Mouse (Mus musculus): ENCODE data around the gene Fam241b. TPM values are rescaled to one million over a fixed set of nuclear protein-coding genes. Genes with fewer than 3 reads are reported as not detected.

Fam241b gene
- total and polyA plus RNA-seq, 3 experiments = 11.2 to 19.0 TPM; not detected in 1

- no peak overlapping the region for H3K27ac ChIP-seq (ENCODE audit: control insufficient read depth, low read depth, low read length)
- H3K9me3 ChIP-seq (replicated peaks; ENCODE audit: insufficient read depth, low read length) = no peaks in the 10 kb centered on the region
- H3K36me3 ChIP-seq (ENCODE audit: control insufficient read depth in 1 of 2, insufficient read depth in 2 of 2, low read length in 2 of 2) = no peaks in the 10 kb centered on the region
- H3K4me3 ChIP-seq (ENCODE audit: control insufficient read depth in 1 of 2, insufficient read depth in 1 of 2, low read depth in 2 of 2, low read length in 2 of 2) = no peak overlapping the region
- H3K4me1 ChIP-seq (ENCODE audit: control insufficient read depth in 1 of 2, insufficient read depth in 2 of 2, low read length in 2 of 2) = no peaks in the 10 kb centered on the region
- H3K9ac ChIP-seq (ENCODE audit: control insufficient read depth, low read depth, low read length, poor library complexity, severe bottlenecking) = no peak overlapping the region
- TF ChIP-seq USF2 (IDR thresholded peaks at IDR 0.05; ENCODE audit: borderline replicate concordance in 1 of 2, insufficient read depth in 1 of 2, low read depth in 1 of 2, low read length in 2 of 2) (no peak), MXI1 (IDR thresholded peaks at IDR 0.05; ENCODE audit: low read depth, low read length) (no peak), CTCF (IDR thresholded peaks at IDR 0.05 in 2 of 3, conservative IDR thresholded peaks at IDR 0.05 in 1 of 3; ENCODE audit: control insufficient read depth in 1 of 3, insufficient read depth in 1 of 3, low read depth in 2 of 3, low read length in 3 of 3, poor library complexity in 1 of 3, severe bottlenecking in 1 of 3) (no peak), TCF12 (IDR thresholded peaks at IDR 0.05; ENCODE audit: low read depth, low read length) (no peak), MAFK (IDR thresholded peaks at IDR 0.05; ENCODE audit: borderline replicate concordance, low read depth, low read length) (no peak), E2F4 (IDR thresholded peaks at IDR 0.05; ENCODE audit: borderline replicate concordance, low read depth, low read length) (no peak), MYC (IDR thresholded peaks at IDR 0.05; ENCODE audit: low read depth, low read length) (no peak), NELFE (IDR thresholded peaks at IDR 0.05; ENCODE audit: low read depth, low read length) (no peak), UBTF (IDR thresholded peaks at IDR 0.05; ENCODE audit: borderline replicate concordance, insufficient read depth, low read depth, low read length) (no peak), TAL1 (IDR thresholded peaks at IDR 0.05; ENCODE audit: low read length) (no peak), KAT2A (conservative IDR thresholded peaks at IDR 0.05; ENCODE audit: low read depth, low read length) (no peak), GATA1 (IDR thresholded peaks at IDR 0.05; ENCODE audit: low read depth, low read length) (no peak), USF1 (IDR thresholded peaks at IDR 0.05; ENCODE audit: low read depth, low read length) (no peak), POLR2AphosphoS5 (IDR thresholded peaks at IDR 0.05; ENCODE audit: borderline replicate concordance, low read depth, low read length) (no peak), TBP (IDR thresholded peaks at IDR 0.05; ENCODE audit: low read depth, low read length) (no peak), POLR2AphosphoS2 (IDR thresholded peaks at IDR 0.05; ENCODE audit: low read length) (no peak), MEF2A (IDR thresholded peaks at IDR 0.05; ENCODE audit: extremely low read depth, insufficient replicate concordance, low read depth, low read length, poor library complexity, severe bottlenecking) (no peak), MAX (IDR thresholded peaks at IDR 0.05; ENCODE audit: low read length) (no peak), ETS1 (IDR thresholded peaks at IDR 0.05; ENCODE audit: low read depth, low read length) (no peak)
- H3K79me2 ChIP-seq (ENCODE audit: control insufficient read depth, insufficient read depth, low read length, poor library complexity) = no peaks in the 10 kb centered on the region
- DNase-seq (ENCODE audit: low read depth, low spot score) = no peak
- no peaks in the 10 kb centered on the region for H3K27me3 ChIP-seq (ENCODE audit: control insufficient read depth in 1 of 2, insufficient read depth in 2 of 2, low read length in 2 of 2)
Measured at GRCm38 (mm10) chr10:62179944-62180343, 36.2 kb upstream of the Fam241b start.

- H3K9ac ChIP-seq (ENCODE audit: control insufficient read depth, low read depth, low read length, poor library complexity, severe bottlenecking) = no peak overlapping the region
- H3K4me3 ChIP-seq (ENCODE audit: control insufficient read depth in 1 of 2, insufficient read depth in 1 of 2, low read depth in 2 of 2, low read length in 2 of 2) = no peak overlapping the region
- no peaks in the 10 kb centered on the region for H3K4me1 ChIP-seq (ENCODE audit: control insufficient read depth in 1 of 2, insufficient read depth in 2 of 2, low read length in 2 of 2)
- no peaks in the 10 kb centered on the region for H3K79me2 ChIP-seq (ENCODE audit: control insufficient read depth, insufficient read depth, low read length, poor library complexity)
- H3K27ac ChIP-seq (ENCODE audit: control insufficient read depth, low read depth, low read length) = no peak overlapping the region
- no peaks in the 10 kb centered on the region; a peak in 1 of 4 replicates for H3K27me3 ChIP-seq (ENCODE audit: control insufficient read depth in 1 of 2, insufficient read depth in 2 of 2, low read length in 2 of 2)
- H3K36me3 ChIP-seq (ENCODE audit: control insufficient read depth in 1 of 2, insufficient read depth in 2 of 2, low read length in 2 of 2) = no peaks in the 10 kb centered on the region
- TF ChIP-seq MEF2A (IDR thresholded peaks at IDR 0.05; ENCODE audit: extremely low read depth, insufficient replicate concordance, low read depth, low read length, poor library complexity, severe bottlenecking) = no peak
- no peak for TF ChIP-seq USF2 (IDR thresholded peaks at IDR 0.05; ENCODE audit: borderline replicate concordance in 1 of 2, insufficient read depth in 1 of 2, low read depth in 1 of 2, low read length in 2 of 2)
- TF ChIP-seq TAL1 (IDR thresholded peaks at IDR 0.05; ENCODE audit: low read length) = no peak
- H3K9me3 ChIP-seq (replicated peaks; ENCODE audit: insufficient read depth, low read length) = no peaks in the 10 kb centered on the region
- no peak for DNase-seq (ENCODE audit: low read depth, low spot score)
Measured at GRCm38 (mm10) chr10:62174533-62175313, 31.0 kb upstream of the Fam241b start.
